Mouse (Mus musculus): ENCODE data around the gene Znrf3.

GRCm38 (mm10) chr11:5272066-5272360 lies 172.6 kb downstream of the Znrf3 start:
- TF ChIP-seq USF1 (IDR thresholded peaks at IDR 0.05; ENCODE audit: low read depth) (no peak), POLR2A (IDR thresholded peaks at IDR 0.05; ENCODE audit: insufficient read length, low read depth) (no peak), POLR2AphosphoS2 (IDR thresholded peaks at IDR 0.05; ENCODE audit: insufficient read length, low read depth) (no peak), REST (IDR thresholded peaks at IDR 0.05; ENCODE audit: insufficient read depth, insufficient read length) (no peak), MAX (IDR thresholded peaks at IDR 0.05; ENCODE audit: low read depth) (no peak), MYOG (IDR thresholded peaks at IDR 0.05; ENCODE audit: control insufficient read depth in 1 of 3, insufficient read depth in 1 of 3, insufficient read length in 2 of 3, low read depth in 2 of 3) (no peak), TCF12 (IDR thresholded peaks at IDR 0.05; ENCODE audit: insufficient read depth, poor library complexity, severe bottlenecking) (no peak)

Measured in myocyte (in vitro differentiated cells).